Mouse (Mus musculus) ES-E14 (cell line): ENCODE measurements around the gene Grcc10. TPM values are rescaled to one million over a fixed set of nuclear protein-coding genes. Genes with fewer than 3 reads are reported as not detected.

Source experiments
- DNase-seq: peaks from one replicate; pipeline ENCODE4 v3.0.0-alpha.2; 2013; ENCODE audit warnings: low read depth, low spot score
- H3K27ac ChIP-seq: 2 replicates; pipeline ENCODE4 v1.5.1; 2012; ENCODE audit warnings: low read depth, mild to moderate bottlenecking, low read length, moderate library complexity, mixed read lengths; ENCODE audit not compliant: poor library complexity, insufficient read depth, severe bottlenecking
- H3K36me3 ChIP-seq: 2 replicates; pipeline ENCODE4 v1.6.1; 2012; ENCODE audit warnings: mild to moderate bottlenecking, low read length, moderate library complexity, mixed read lengths; ENCODE audit not compliant: control insufficient read depth, poor library complexity, insufficient read depth, severe bottlenecking
- H3K4me1 ChIP-seq, 2 experiments: fragments of 150-350 bp in 1 of 2; sonication (generic) in 1 of 2; 2 replicates each; pipeline ENCODE4 v1.6.1; 2012; ENCODE audit warnings: low read length in 2 of 2, mild to moderate bottlenecking in 1 of 2, mixed read lengths in 1 of 2; ENCODE audit not compliant: control insufficient read depth in 2 of 2, insufficient read depth in 2 of 2, poor library complexity in 1 of 2
- H3K4me3 ChIP-seq, 2 experiments: fragments of 150-350 bp in 1 of 2; sonication (generic) in 1 of 2; 2 replicates each; pipeline ENCODE4 v1.5.1; 2012; ENCODE audit warnings: low read length in 2 of 2, low read depth in 1 of 2, mild to moderate bottlenecking in 1 of 2, mixed read lengths in 1 of 2; ENCODE audit not compliant: insufficient read depth in 1 of 2, poor library complexity in 1 of 2, severe bottlenecking in 1 of 2
- H3K9ac ChIP-seq: 2 replicates; pipeline ENCODE4 v1.6.1; 2012; ENCODE audit warnings: low read depth, mild to moderate bottlenecking, low read length, mixed read lengths; ENCODE audit not compliant: poor library complexity, insufficient read depth, severe bottlenecking
- H3K9me3 ChIP-seq: fragments of 150-350 bp; sonication (generic); 2 replicates; pipeline ENCODE4 v1.6.1; 2012; ENCODE audit warnings: low read depth, mild to moderate bottlenecking, low read length; ENCODE audit not compliant: control insufficient read depth, insufficient read depth
- CHD2 ChIP-seq: IDR thresholded peaks from 2 replicates; pipeline ENCODE4 v1.6.1; 2014; ENCODE audit warnings: mild to moderate bottlenecking, low read depth, low read length, inconsistent platforms
- HCFC1 ChIP-seq: IDR thresholded peaks from 2 replicates; pipeline ENCODE4 v1.6.1; 2012; ENCODE audit warnings: low read length, inconsistent platforms, borderline replicate concordance; ENCODE audit not compliant: insufficient read depth
- MAFK ChIP-seq: IDR thresholded peaks from 2 replicates; pipeline ENCODE4 v1.6.1; 2014; ENCODE audit warnings: mild to moderate bottlenecking, low read depth, low read length, inconsistent platforms; ENCODE audit not compliant: insufficient read depth
- ZC3H11A ChIP-seq: IDR thresholded peaks from 2 replicates; pipeline ENCODE4 v1.6.1; 2012; ENCODE audit warnings: low read depth, mild to moderate bottlenecking, inconsistent platforms, low read length, borderline replicate concordance
- ZNF384 ChIP-seq: IDR thresholded peaks from 2 replicates; pipeline ENCODE4 v1.6.1; 2012; ENCODE audit warnings: low read depth, low read length, inconsistent platforms
- in situ Hi-C, 2 experiments: fragments of 600-800 bp; cut with MboI; formaldehyde crosslinking; loops; one replicate each; pipeline ENCODE4 v1.15.1; 2025; ENCODE audit warnings: low sequenced_read_pairs in 2 of 2, inconsistent platforms in 1 of 2; ENCODE audit not compliant: unreplicated experiment in 2 of 2
- total RNA-seq: library from RNA; depleted of rRNA; stranded (reverse); fragments of 300-350 nt; gene quantifications from 2 replicates; pipeline ENCODE4 v1.2.3, GENCODE M21; 2012

The Grcc10 gene
- total RNA-seq, 1 experiment = 108 TPM

DNA sequence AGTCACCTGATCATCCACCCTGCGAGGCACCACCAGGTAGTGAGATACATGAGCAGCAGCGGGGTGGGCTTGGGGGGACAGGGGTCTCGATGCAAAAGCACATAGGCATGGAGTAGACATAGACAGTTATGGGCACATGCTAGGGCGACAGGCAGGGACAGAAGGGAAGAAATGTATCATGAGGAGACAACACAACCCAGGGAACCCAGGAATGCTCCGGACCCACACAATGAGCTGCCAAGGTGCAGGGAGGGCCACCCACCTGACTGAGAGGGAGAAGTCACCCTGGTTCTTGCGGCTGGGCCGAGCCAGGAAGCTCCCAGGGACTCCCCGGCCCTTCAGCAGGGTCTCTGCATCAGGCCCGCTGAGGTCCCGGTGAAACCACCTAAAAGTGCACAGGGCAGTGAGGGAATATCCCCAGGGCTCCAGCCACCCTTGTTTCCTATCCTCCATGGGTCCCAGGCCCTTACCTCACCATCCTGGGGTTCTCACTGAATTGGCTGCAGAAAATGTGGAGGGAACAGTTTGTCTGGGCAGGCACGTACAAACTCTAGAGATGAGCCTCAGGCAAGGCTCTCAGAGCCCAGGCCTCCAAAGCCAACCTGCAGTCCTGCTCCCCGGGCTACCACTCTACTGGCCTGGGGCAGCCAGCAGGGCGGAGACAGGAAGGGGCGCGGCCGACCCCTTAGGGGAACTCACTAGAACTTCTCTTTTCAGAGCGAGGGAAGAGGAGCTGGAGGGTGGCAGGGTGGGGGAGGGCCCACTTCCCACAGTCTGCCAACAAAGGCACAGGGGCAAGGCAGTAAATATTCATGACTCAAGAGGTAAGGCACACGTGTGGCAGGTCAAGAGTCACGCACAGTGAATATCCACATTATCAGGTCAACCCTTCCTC, 8.5 kb downstream of the Grcc10 start:
- H3K4me1 ChIP-seq = peaks cover 0 to 19% of the 10 kb centered on the region in 2 experiments; a peak in 2 of 4 replicates
- in situ Hi-C loops = no loop called here
- peak overlapping the region; percentile 13; the same call in 1 of the 2 replicates for H3K27ac ChIP-seq
- TF ChIP-seq HCFC1 (no peak), ZNF384 (no peak), CHD2 (no peak), ZC3H11A (no peak), MAFK (no peak)
- H3K36me3 ChIP-seq = no peaks in the 10 kb centered on the region; the same call in 1 of the 2 replicates
- H3K9me3 ChIP-seq = no peaks in the 10 kb centered on the region
- peak overlapping the region; percentile 63 for H3K9ac ChIP-seq
- peak overlapping the region; percentile 45 to 55; a peak in 3 of 4 replicates for H3K4me3 ChIP-seq
- DNase-seq = no peak

DNA sequence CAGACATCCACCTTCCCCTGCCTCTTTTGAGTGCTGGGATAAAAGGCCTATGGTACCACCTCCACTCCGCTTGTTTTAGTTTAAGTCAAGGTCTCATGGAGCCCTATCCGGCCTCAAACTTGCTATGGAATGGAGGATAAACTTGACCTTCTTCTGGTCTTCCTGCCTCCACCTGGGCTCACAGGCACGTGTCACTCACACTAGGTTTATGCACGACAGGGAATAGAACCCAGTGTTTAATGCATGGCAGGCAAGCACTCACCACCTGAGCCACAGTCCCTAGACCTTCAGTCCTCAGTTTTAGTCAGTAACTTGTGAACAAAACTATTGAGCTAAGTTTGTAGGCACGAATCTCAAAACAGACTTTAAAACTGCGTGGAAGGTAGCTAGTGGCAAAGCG, 10.1 kb downstream of the Grcc10 start:
- Histone ChIP-seq H3K4me3 (no peak overlapping the region), H3K27ac (no peak overlapping the region), H3K9ac (no peak overlapping the region), H3K36me3 (no peaks in the 10 kb centered on the region; the same call in 1 of the 2 replicates), H3K4me1 (peaks cover 0 to 19% of the 10 kb centered on the region in 2 experiments; a peak in 2 of 4 replicates), H3K9me3 (no peaks in the 10 kb centered on the region)
- no peak for TF ChIP-seq ZNF384
- no peak for DNase-seq
- in situ Hi-C loops = no loop called here

DNA sequence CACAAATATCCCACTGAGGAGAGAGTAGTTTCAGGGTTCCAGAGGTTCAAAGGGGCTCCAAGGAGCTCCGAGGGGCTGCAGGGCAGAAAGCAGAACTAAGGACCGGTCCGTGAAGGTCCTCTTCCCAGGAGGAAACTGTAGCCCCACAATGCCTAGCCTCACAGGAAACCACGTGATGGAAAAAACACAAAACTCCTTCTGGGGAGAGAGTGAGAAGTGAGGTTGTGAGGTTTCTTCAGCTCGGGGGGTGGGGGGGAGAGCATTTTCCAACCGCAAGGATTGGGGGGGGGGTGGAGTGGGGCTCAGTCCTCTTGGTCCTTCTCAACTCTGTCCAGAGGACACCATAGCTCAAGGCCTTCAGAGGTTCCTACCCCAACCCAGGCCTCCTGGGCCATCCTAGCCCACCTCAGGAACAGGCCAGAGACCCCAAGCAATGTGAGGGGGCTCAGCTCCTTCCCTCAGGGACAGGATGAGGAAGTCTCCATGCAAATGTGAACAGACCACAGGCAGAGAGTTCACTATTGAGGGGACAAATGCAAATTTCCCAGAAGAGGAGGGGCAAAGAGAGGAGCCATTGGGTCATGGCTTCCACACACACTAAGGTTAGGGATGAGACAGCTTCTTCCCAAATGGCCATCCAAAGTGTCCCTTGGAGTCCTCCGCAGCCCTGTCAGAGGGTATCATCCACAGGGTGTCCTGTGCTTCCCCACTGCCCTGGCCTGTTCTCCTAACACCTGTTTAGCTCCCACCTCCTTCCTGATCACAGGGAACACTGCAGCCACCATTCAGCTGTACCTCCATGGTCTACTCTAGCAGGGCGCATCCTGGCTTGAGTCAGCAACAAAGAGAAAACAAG, 11.1 kb downstream of the Grcc10 start:
- peaks cover 0 to 19% of the 10 kb centered on the region in 2 experiments; a peak in 2 of 4 replicates for H3K4me1 ChIP-seq
- TF ChIP-seq HCFC1 (no peak), MAFK (no peak), ZC3H11A (no peak), CHD2 (no peak), ZNF384 (no peak)
- no peaks in the 10 kb centered on the region for H3K9me3 ChIP-seq

DNA sequence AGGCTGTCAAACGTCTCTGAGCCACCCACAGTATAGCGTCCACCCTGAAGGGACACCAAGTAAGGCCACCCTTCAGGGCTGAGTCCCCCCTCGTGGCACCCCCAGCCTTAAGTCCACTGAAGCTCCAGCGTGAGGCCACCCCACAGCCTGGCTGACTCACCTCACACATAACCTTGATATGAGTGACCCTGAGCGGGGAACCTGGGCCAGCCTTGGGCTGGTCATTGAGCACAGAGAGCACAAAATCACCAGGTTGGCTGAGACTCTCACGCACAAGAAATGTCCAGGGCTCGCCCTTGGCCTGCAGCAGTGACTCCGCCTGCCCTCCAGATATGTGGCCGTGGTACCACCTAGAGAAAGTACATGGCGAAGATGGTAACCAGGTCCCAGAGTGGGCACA, 12.6 kb downstream of the Grcc10 start:
- in situ Hi-C loops = no loop called here

More for the DNA sequence above, 11.1 kb downstream of the Grcc10 start:
- no peak for DNase-seq
- in situ Hi-C loops = no loop called here
- H3K4me3 ChIP-seq = no peak overlapping the region
- no peak overlapping the region for H3K9ac ChIP-seq
- H3K27ac ChIP-seq = no peak overlapping the region
- no peaks in the 10 kb centered on the region; the same call in 1 of the 2 replicates for H3K36me3 ChIP-seq

More for the DNA sequence above, 12.6 kb downstream of the Grcc10 start:
- Histone ChIP-seq H3K4me3 (no peak overlapping the region), H3K9me3 (no peaks in the 10 kb centered on the region), H3K4me1 (peaks cover 0 to 16% of the 10 kb centered on the region in 2 experiments; a peak in 2 of 4 replicates), H3K9ac (no peak overlapping the region), H3K36me3 (no peaks in the 10 kb centered on the region; the same call in 1 of the 2 replicates), H3K27ac (no peak overlapping the region)
- TF ChIP-seq HCFC1 (no peak), CHD2 (no peak), ZC3H11A (no peak), MAFK (no peak), ZNF384 (no peak)
- no peak for DNase-seq
